Mouse (Mus musculus) bone marrow, adult 2 months (tissue): ENCODE results near the gene Dstn.

Experiments
- CTCF ChIP-seq: fragments of 200-500 bp; IDR thresholded peaks from 2 replicates; pipeline ENCODE4 v1.5.1; 2011; ENCODE audit warnings: low read length, control low read depth; ENCODE audit not compliant: control insufficient read depth, insufficient read depth
- POLR2A ChIP-seq: fragments of 200-500 bp; IDR thresholded peaks from 2 replicates; pipeline ENCODE4 v1.6.1; 2011; ENCODE audit warnings: low read depth, mild to moderate bottlenecking, control low read depth, low read length, borderline replicate concordance; ENCODE audit not compliant: control insufficient read depth

- TF ChIP-seq CTCF (peak; percentile 90), POLR2A (no peak)
Observed at GRCm38 (mm10) chr2:143980781-143981398, 65.8 kb downstream of the Dstn start.
